Mouse (Mus musculus) forebrain, embryonic 10.5 days (tissue): ENCODE data around the gene Gm5134. TPM values are rescaled to one million over a fixed set of nuclear protein-coding genes. Genes with fewer than 3 reads are reported as not detected.
"Not testable (repeated sequence)": the region's sequence is repeated elsewhere in the genome, so short reads cannot be mapped to it uniquely, and the experiment has no call there.

ENCODE experiments used
- DNase-seq: peaks from one replicate; pipeline ENCODE4 v3.0.0-alpha.2; 2017; ENCODE audit warnings: low spot score; ENCODE audit errors: extremely low spot score
- H3K27ac ChIP-seq: fragments of 300-500 bp; sonication (generic); 2 replicates; pipeline ENCODE4 v1.5.1; 2016; ENCODE audit warnings: mild to moderate bottlenecking
- H3K27me3 ChIP-seq: fragments of 300-500 bp; sonication (generic); 2 replicates; pipeline ENCODE4 v1.6.1; 2016; ENCODE audit warnings: mild to moderate bottlenecking; ENCODE audit not compliant: poor library complexity, severe bottlenecking
- H3K36me3 ChIP-seq: fragments of 300-500 bp; sonication (generic); replicated peaks from 2 replicates; pipeline ENCODE4 v1.6.1; 2016; ENCODE audit warnings: mild to moderate bottlenecking, moderate library complexity
- H3K4me1 ChIP-seq: fragments of 300-500 bp; sonication (generic); 2 replicates; pipeline ENCODE4 v1.6.1; 2016
- H3K4me3 ChIP-seq: fragments of 300-500 bp; sonication (generic); 2 replicates; pipeline ENCODE4 v1.5.1; 2016; ENCODE audit warnings: mild to moderate bottlenecking, moderate library complexity
- H3K9me3 ChIP-seq: fragments of 300-500 bp; sonication (generic); 2 replicates; pipeline ENCODE4 v1.6.1; 2016; ENCODE audit warnings: mild to moderate bottlenecking, moderate library complexity
- WGBS: fragments of 180-500 bp; shearing (Covaris S2); methylation state at CpG from one replicate; pipeline ENCODE4 v1.1.7; 2016; 5-methylcytosine and 5-hydroxymethylcytosine counted together
- polyA plus RNA-seq: library from polyadenylated mRNA; unstranded; fragments of >200 nt; fragmentation: Nextera tagmentation; extraction: Ambion mirVana; gene quantifications from 2 replicates; pipeline ENCODE4 v1.2.1, GENCODE M21; 2016

Gene Gm5134
- polyA plus RNA-seq, 1 experiment from 2014 or later, result 0.19 TPM

- H3K36me3 ChIP-seq, result no peaks in the 10 kb centered on the region
- WGBS, result 82% methylated on average over 3 of the region's 3 CpGs
Measured at GRCm38 (mm10) chr10:75979432-75979831, 25.1 kb downstream of the Gm5134 start.

GRCm38 (mm10) chr10:75990430-75991042, 36.2 kb downstream of the Gm5134 start:
- WGBS, result 72% methylated on average over 4 of the region's 4 CpGs
- H3K4me3 ChIP-seq, result no peak overlapping the region
- no peaks in the 10 kb centered on the region for H3K36me3 ChIP-seq
- DNase-seq, result no peak
- H3K27me3 ChIP-seq, result no peaks in the 10 kb centered on the region
- H3K4me1 ChIP-seq, result no peaks in the 10 kb centered on the region
- no peaks in the 10 kb centered on the region for H3K9me3 ChIP-seq
- H3K27ac ChIP-seq, result no peak overlapping the region

More at GRCm38 (mm10) chr10:75979432-75979831, 25.1 kb downstream of the Gm5134 start:
- H3K4me3 ChIP-seq, result no peak overlapping the region
- no peak for DNase-seq
- H3K27me3 ChIP-seq, result no peaks in the 10 kb centered on the region
- H3K4me1 ChIP-seq, result peaks cover 5% of the 10 kb centered on the region
- H3K9me3 ChIP-seq, result no peaks in the 10 kb centered on the region
- H3K27ac ChIP-seq, result no peak overlapping the region

GRCm38 (mm10) chr10:75993616-75994240, 39.4 kb downstream of the Gm5134 start:
- no peak for DNase-seq
- Histone ChIP-seq H3K9me3 (no peaks in the 10 kb centered on the region), H3K36me3 (no peaks in the 10 kb centered on the region), H3K4me3 (no peak overlapping the region), H3K27me3 (no peaks in the 10 kb centered on the region), H3K4me1 (no peaks in the 10 kb centered on the region), H3K27ac (no peak overlapping the region)
- WGBS, result 92% methylated on average over 15 of the region's 15 CpGs

- WGBS, result 88% methylated on average over 13 of the region's 13 CpGs
- H3K9me3 ChIP-seq, H3K4me3 ChIP-seq, DNase-seq, H3K27me3 ChIP-seq, H3K27ac ChIP-seq, H3K4me1 ChIP-seq, H3K36me3 ChIP-seq: not testable (repeated sequence)
Measured at GRCm38 (mm10) chr10:75994531-75995210, 40.4 kb downstream of the Gm5134 start.

GRCm38 (mm10) chr10:75995463-75995862, 41.1 kb downstream of the Gm5134 start:
- Histone ChIP-seq H3K27ac (no peak overlapping the region), H3K27me3 (no peaks in the 10 kb centered on the region; the same call in 1 of the 2 replicates), H3K4me3 (no peak overlapping the region), H3K36me3 (no peaks in the 10 kb centered on the region), H3K4me1 (no peaks in the 10 kb centered on the region; the same call in 1 of the 2 replicates), H3K9me3 (no peaks in the 10 kb centered on the region)
- no peak for DNase-seq
- WGBS, result 93% methylated on average over 11 of the region's 11 CpGs

- Histone ChIP-seq H3K4me3 (no peak overlapping the region), H3K36me3 (no peaks in the 10 kb centered on the region), H3K9me3 (no peaks in the 10 kb centered on the region), H3K4me1 (peaks cover 8% of the 10 kb centered on the region), H3K27me3 (peaks cover 7% of the 10 kb centered on the region), H3K27ac (no peak overlapping the region)
- DNase-seq, result no peak
- 70% methylated on average over 3 of the region's 3 CpGs for WGBS
Measured at GRCm38 (mm10) chr10:75996315-75996714, 42.0 kb downstream of the Gm5134 start.

- WGBS, result 23% methylated on average over 7 of the region's 7 CpGs
- Histone ChIP-seq H3K4me1 (peaks cover 29% of the 10 kb centered on the region), H3K4me3 (no peak overlapping the region), H3K36me3 (no peaks in the 10 kb centered on the region), H3K9me3 (no peaks in the 10 kb centered on the region), H3K27ac (no peak overlapping the region), H3K27me3 (peaks cover 44% of the 10 kb centered on the region)
- DNase-seq, result no peak
Measured at GRCm38 (mm10) chr10:76001160-76001559, 46.8 kb downstream of the Gm5134 start.

GRCm38 (mm10) chr10:76002101-76002521, 47.8 kb downstream of the Gm5134 start:
- no peaks in the 10 kb centered on the region for H3K36me3 ChIP-seq
- H3K27ac ChIP-seq, result no peak overlapping the region
- no peaks in the 10 kb centered on the region for H3K9me3 ChIP-seq
- 42% methylated on average over 3 of the region's 3 CpGs for WGBS
- H3K27me3 ChIP-seq, result peaks cover 54% of the 10 kb centered on the region
- H3K4me1 ChIP-seq, result peaks cover 29% of the 10 kb centered on the region
- H3K4me3 ChIP-seq, result no peak overlapping the region
- no peak for DNase-seq

- DNase-seq, result no peak
- H3K27ac ChIP-seq, result no peak overlapping the region
- no peak overlapping the region for H3K4me3 ChIP-seq
- no peaks in the 10 kb centered on the region for H3K9me3 ChIP-seq
- peaks cover 29% of the 10 kb centered on the region for H3K4me1 ChIP-seq
- 31% methylated on average over 2 of the region's 2 CpGs for WGBS
- peaks cover 56% of the 10 kb centered on the region for H3K27me3 ChIP-seq
- no peaks in the 10 kb centered on the region for H3K36me3 ChIP-seq
Measured at GRCm38 (mm10) chr10:76002615-76003014, 48.3 kb downstream of the Gm5134 start.

GRCm38 (mm10) chr10:76003221-76003620, 48.9 kb downstream of the Gm5134 start:
- Histone ChIP-seq H3K4me3 (no peak overlapping the region), H3K4me1 (peaks cover 29% of the 10 kb centered on the region), H3K9me3 (no peaks in the 10 kb centered on the region), H3K27ac (no peak overlapping the region), H3K27me3 (peaks cover 56% of the 10 kb centered on the region), H3K36me3 (no peaks in the 10 kb centered on the region)
- no peak for DNase-seq
- 95% methylated on average over 2 of the region's 2 CpGs for WGBS

GRCm38 (mm10) chr10:76006385-76006784, 52.1 kb downstream of the Gm5134 start:
- H3K9me3 ChIP-seq, result no peaks in the 10 kb centered on the region
- H3K4me3 ChIP-seq, result no peak overlapping the region
- H3K36me3 ChIP-seq, result no peaks in the 10 kb centered on the region
- WGBS, result 89% methylated on average over 6 of the region's 6 CpGs
- peaks cover 20% of the 10 kb centered on the region for H3K4me1 ChIP-seq
- no peak overlapping the region for H3K27ac ChIP-seq
- DNase-seq, result no peak
- peaks cover 48% of the 10 kb centered on the region for H3K27me3 ChIP-seq

- Histone ChIP-seq H3K27ac (no peak overlapping the region), H3K36me3 (no peaks in the 10 kb centered on the region), H3K4me3 (no peak overlapping the region), H3K27me3 (peaks cover 17% of the 10 kb centered on the region), H3K9me3 (no peaks in the 10 kb centered on the region), H3K4me1 (peaks cover 7% of the 10 kb centered on the region)
- WGBS, result 82% methylated on average over 3 of the region's 3 CpGs
- no peak for DNase-seq
Measured at GRCm38 (mm10) chr10:76009812-76010211, 55.5 kb downstream of the Gm5134 start.

- Histone ChIP-seq H3K36me3 (no peaks in the 10 kb centered on the region), H3K27me3 (no peaks in the 10 kb centered on the region), H3K9me3 (no peaks in the 10 kb centered on the region), H3K4me3 (no peak overlapping the region), H3K27ac (no peak overlapping the region), H3K4me1 (no peaks in the 10 kb centered on the region)
- WGBS, result 88% methylated on average over 6 of the region's 6 CpGs
- no peak for DNase-seq
Measured at GRCm38 (mm10) chr10:76012922-76013321, 58.6 kb downstream of the Gm5134 start.
